Mouse (Mus musculus) embryonic facial prominence, embryonic 15.5 days (tissue): ENCODE results near the gene Smc1b. TPM values are rescaled to one million over a fixed set of nuclear protein-coding genes. Genes with fewer than 3 reads are reported as not detected.
A peak's percentile ranks its signal among the peaks of the same experiment; 100 is the strongest.

Experiments
- ATAC-seq: fragments of 200-750 bp; cut with Nextera tagmentation; 2 replicates; pipeline ENCODE4 v1.8.0; 2017; ENCODE audit warnings: low read depth, moderate TSS enrichment; ENCODE audit not compliant: insufficient number of reproducible peaks, low FRiP score, low TSS enrichment
- H3K27ac ChIP-seq: fragments of 300-500 bp; sonication (generic); replicated peaks from 2 replicates; pipeline ENCODE4 v1.5.1; 2015; ENCODE audit warnings: mild to moderate bottlenecking, inconsistent platforms
- H3K27me3 ChIP-seq: fragments of 300-500 bp; sonication (generic); 2 replicates; pipeline ENCODE4 v1.6.1; 2015; ENCODE audit warnings: inconsistent platforms
- H3K36me3 ChIP-seq: fragments of 300-500 bp; sonication (generic); 2 replicates; pipeline ENCODE4 v1.6.1; 2015; ENCODE audit warnings: mild to moderate bottlenecking, inconsistent platforms
- H3K4me1 ChIP-seq: fragments of 300-500 bp; sonication (generic); 2 replicates; pipeline ENCODE4 v1.6.1; 2015; ENCODE audit warnings: inconsistent platforms
- H3K4me2 ChIP-seq: fragments of 300-500 bp; sonication (generic); replicated peaks from 2 replicates; pipeline ENCODE4 v1.6.1; 2015; ENCODE audit warnings: mild to moderate bottlenecking, inconsistent platforms
- H3K4me3 ChIP-seq: fragments of 300-500 bp; sonication (generic); replicated peaks from 2 replicates; pipeline ENCODE4 v1.5.1; 2015; ENCODE audit warnings: mild to moderate bottlenecking, inconsistent platforms
- H3K9ac ChIP-seq: fragments of 300-500 bp; sonication (generic); 2 replicates; pipeline ENCODE4 v1.6.1; 2015; ENCODE audit warnings: inconsistent platforms
- H3K9me3 ChIP-seq: fragments of 300-500 bp; sonication (generic); replicated peaks from 2 replicates; pipeline ENCODE4 v1.6.1; 2016; ENCODE audit warnings: inconsistent platforms
- WGBS: fragments of 180-500 bp; shearing (Covaris S2); methylation state at CpG from one replicate; pipeline ENCODE4 v1.1.7; 2015; 5-methylcytosine and 5-hydroxymethylcytosine counted together
- polyA plus RNA-seq: library from polyadenylated mRNA; unstranded; fragments of >200 nt; fragmentation: Nextera tagmentation; extraction: Ambion mirVana; gene quantifications from 2 replicates; pipeline ENCODE4 v1.2.1, GENCODE M21; 2015

Smc1b gene
- polyA plus RNA-seq = 0.07 and 0.70 TPM in 2 replicates

GRCm38 (mm10) chr15:85131275-85132192 lies at the start of gene Smc1b, which contains the start of gene Ribc2:
TSS of gene Smc1b (minus strand) at chr15:85131964.
TSS of gene Ribc2 (plus strand) at chr15:85132078.
- Histone ChIP-seq H3K9ac (0 out of 2 replicates have a peak within 1 kb of the TSS, but pooled peaks have one; percentile 6), H3K27me3 (no peaks in the 10 kb centered on the region), H3K36me3 (no peaks in the 10 kb centered on the region), H3K4me3 (peak within 1 kb of the TSS; percentile 38), H3K4me1 (peaks cover 9% of the 10 kb centered on the region), H3K9me3 (no peaks in the 10 kb centered on the region), H3K27ac (no peak within 1 kb of the TSS), H3K4me2 (peak within 1 kb of the TSS; percentile 60)
- 30% methylated on average over 57 of the region's 58 CpGs for WGBS
- 0 out of 2 replicates have a peak, but pooled peaks have one; percentile 19 for ATAC-seq

GRCm38 (mm10) chr15:85180368-85180767 lies 48.6 kb upstream of the Smc1b start:
- H3K9me3 ChIP-seq = no peaks in the 10 kb centered on the region
- no peaks in the 10 kb centered on the region for H3K27me3 ChIP-seq
- H3K9ac ChIP-seq = no peak overlapping the region
- H3K4me3 ChIP-seq = no peak overlapping the region
- peaks cover 47% of the 10 kb centered on the region for H3K4me1 ChIP-seq
- no peak for ATAC-seq
- H3K4me2 ChIP-seq = no peak overlapping the region
- no peaks in the 10 kb centered on the region for H3K36me3 ChIP-seq
- H3K27ac ChIP-seq = peak overlapping the region; percentile 91

- no peak overlapping the region for H3K9ac ChIP-seq
- 33% methylated on average over 7 of the region's 7 CpGs for WGBS
- ATAC-seq = peak; percentile 80
- H3K27me3 ChIP-seq = no peaks in the 10 kb centered on the region
- no peaks in the 10 kb centered on the region for H3K36me3 ChIP-seq
- peaks cover 47% of the 10 kb centered on the region for H3K4me1 ChIP-seq
- H3K4me2 ChIP-seq = no peak overlapping the region; the same call in 1 of the 2 replicates
- H3K9me3 ChIP-seq = no peaks in the 10 kb centered on the region
- H3K27ac ChIP-seq = peak overlapping the region; percentile 91
- no peak overlapping the region for H3K4me3 ChIP-seq
Observed at GRCm38 (mm10) chr15:85179528-85180180, 47.9 kb upstream of the Smc1b start.

- no peaks in the 10 kb centered on the region for H3K27me3 ChIP-seq
- 0 out of 2 replicates have a peak overlapping the region, but pooled peaks have one; percentile 91 for H3K27ac ChIP-seq
- no peak overlapping the region for H3K4me3 ChIP-seq
- no peaks in the 10 kb centered on the region for H3K36me3 ChIP-seq
- ATAC-seq = no peak
- WGBS = 71% methylated on average over 6 of the region's 6 CpGs
- no peak overlapping the region for H3K9ac ChIP-seq
- peaks cover 41% of the 10 kb centered on the region for H3K4me1 ChIP-seq
- H3K4me2 ChIP-seq = no peak overlapping the region
- H3K9me3 ChIP-seq = no peaks in the 10 kb centered on the region
Observed at GRCm38 (mm10) chr15:85178172-85178571, 46.4 kb upstream of the Smc1b start.

GRCm38 (mm10) chr15:85177576-85177975 lies 45.8 kb upstream of the Smc1b start:
- Histone ChIP-seq H3K4me2 (no peak overlapping the region), H3K9ac (no peak overlapping the region), H3K36me3 (no peaks in the 10 kb centered on the region), H3K9me3 (no peaks in the 10 kb centered on the region), H3K4me1 (peaks cover 42% of the 10 kb centered on the region), H3K4me3 (no peak overlapping the region), H3K27ac (no peak overlapping the region), H3K27me3 (no peaks in the 10 kb centered on the region)
- ATAC-seq = no peak
- WGBS = 83% methylated on average over 8 of the region's 8 CpGs

GRCm38 (mm10) chr15:85174060-85174459 lies 42.3 kb upstream of the Smc1b start:
- Histone ChIP-seq H3K4me2 (no peak overlapping the region), H3K9me3 (no peaks in the 10 kb centered on the region), H3K36me3 (no peaks in the 10 kb centered on the region), H3K4me3 (no peak overlapping the region), H3K27ac (no peak overlapping the region), H3K27me3 (no peaks in the 10 kb centered on the region), H3K4me1 (peaks cover 38% of the 10 kb centered on the region), H3K9ac (no peak overlapping the region)
- ATAC-seq = no peak
- 49% methylated on average over 10 of the region's 10 CpGs for WGBS

- Histone ChIP-seq H3K9me3 (no peaks in the 10 kb centered on the region), H3K4me1 (peaks cover 32% of the 10 kb centered on the region), H3K4me2 (no peak overlapping the region; the same call in 1 of the 2 replicates), H3K27ac (no peak overlapping the region), H3K9ac (no peak overlapping the region), H3K36me3 (no peaks in the 10 kb centered on the region), H3K27me3 (no peaks in the 10 kb centered on the region), H3K4me3 (no peak overlapping the region)
- 47% methylated on average over 8 of the region's 8 CpGs for WGBS
- no peak for ATAC-seq
Observed at GRCm38 (mm10) chr15:85173425-85173824, 41.7 kb upstream of the Smc1b start.

GRCm38 (mm10) chr15:85172054-85172453 lies 40.3 kb upstream of the Smc1b start:
- no peak; the same call in 1 of the 2 replicates for ATAC-seq
- Histone ChIP-seq H3K4me3 (no peak overlapping the region), H3K36me3 (no peaks in the 10 kb centered on the region), H3K9ac (no peak overlapping the region), H3K27me3 (no peaks in the 10 kb centered on the region), H3K4me1 (peaks cover 35% of the 10 kb centered on the region), H3K27ac (0 out of 2 replicates have a peak overlapping the region, but pooled peaks have one; percentile 11), H3K4me2 (no peak overlapping the region), H3K9me3 (no peaks in the 10 kb centered on the region)
- 49% methylated on average over 2 of the region's 2 CpGs for WGBS

GRCm38 (mm10) chr15:85167086-85167679 lies 35.4 kb upstream of the Smc1b start:
- H3K9me3 ChIP-seq = no peaks in the 10 kb centered on the region
- H3K36me3 ChIP-seq = no peaks in the 10 kb centered on the region
- H3K4me3 ChIP-seq = no peak overlapping the region
- ATAC-seq = no peak
- no peaks in the 10 kb centered on the region for H3K27me3 ChIP-seq
- no peak overlapping the region for H3K9ac ChIP-seq
- peaks cover 65% of the 10 kb centered on the region for H3K4me1 ChIP-seq
- peak overlapping the region; percentile 93 for H3K27ac ChIP-seq
- WGBS = 40% methylated on average over 12 of the region's 12 CpGs
- peak overlapping the region; percentile 24; the same call in 1 of the 2 replicates for H3K4me2 ChIP-seq

GRCm38 (mm10) chr15:85166433-85166933 lies 34.7 kb upstream of the Smc1b start:
- H3K9me3 ChIP-seq = no peaks in the 10 kb centered on the region
- H3K9ac ChIP-seq = no peak overlapping the region
- H3K27ac ChIP-seq = peak overlapping the region; percentile 93
- no peaks in the 10 kb centered on the region for H3K36me3 ChIP-seq
- peak; percentile 78 for ATAC-seq
- 8% methylated on average over 11 of the region's 11 CpGs for WGBS
- no peak overlapping the region for H3K4me3 ChIP-seq
- peak overlapping the region; percentile 24; the same call in 1 of the 2 replicates for H3K4me2 ChIP-seq
- H3K4me1 ChIP-seq = peaks cover 63% of the 10 kb centered on the region
- H3K27me3 ChIP-seq = no peaks in the 10 kb centered on the region
